Mouse (Mus musculus): Measurements from ENCODE around the gene Cemip.
"Not testable (repeated sequence)": the region's sequence is repeated elsewhere in the genome, so short reads cannot be mapped to it uniquely, and the experiment has no call there.

Gene Cemip

DNA sequence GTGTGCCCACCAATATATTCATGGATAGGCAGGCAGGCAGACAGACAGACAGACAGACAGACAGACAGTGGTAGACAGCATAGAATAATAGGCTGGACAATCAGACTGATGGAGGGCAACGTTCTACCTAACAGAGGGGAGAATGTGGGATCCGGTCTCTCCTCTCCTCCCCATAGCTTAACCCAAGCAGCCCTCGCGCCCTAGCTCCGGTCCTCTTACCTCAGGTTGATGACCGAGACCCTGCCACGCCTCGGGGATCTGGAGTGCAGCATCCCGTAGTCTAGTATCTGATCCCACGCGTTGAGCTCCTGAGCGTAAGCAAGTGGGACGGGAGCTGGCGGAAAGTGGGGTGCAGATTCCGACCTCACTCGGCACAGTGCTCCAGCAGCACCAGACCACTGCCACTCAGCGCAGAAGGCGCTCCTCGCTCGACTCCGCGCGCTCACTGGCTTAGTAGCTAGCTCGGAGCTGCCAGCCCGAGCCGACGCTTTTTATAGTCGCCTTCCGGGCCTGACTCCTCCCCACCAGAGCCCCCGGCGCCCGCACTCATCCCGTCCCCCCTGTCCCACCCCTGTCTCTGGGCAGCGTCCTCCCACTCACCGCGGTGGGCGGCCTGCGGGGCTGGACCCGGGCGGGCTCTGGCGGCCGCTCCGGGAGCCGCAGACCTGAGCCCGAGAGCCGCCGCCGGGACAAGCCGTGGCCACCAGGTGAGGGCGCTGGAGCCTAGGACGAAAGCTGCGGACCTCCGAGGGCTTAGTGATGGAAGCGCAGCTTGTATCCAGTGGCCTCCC is at the start of gene Cemip:
Gene Cemip, minus strand, starts transcription at position 464 of the 791 bp plus-strand sequence.
- DNase-seq: peak; percentile 93

GRCm38 (mm10) chr7:84132704-84133103 is 46.4 kb upstream of the Cemip start:
- peak; percentile 81 for DNase-seq

DNA sequence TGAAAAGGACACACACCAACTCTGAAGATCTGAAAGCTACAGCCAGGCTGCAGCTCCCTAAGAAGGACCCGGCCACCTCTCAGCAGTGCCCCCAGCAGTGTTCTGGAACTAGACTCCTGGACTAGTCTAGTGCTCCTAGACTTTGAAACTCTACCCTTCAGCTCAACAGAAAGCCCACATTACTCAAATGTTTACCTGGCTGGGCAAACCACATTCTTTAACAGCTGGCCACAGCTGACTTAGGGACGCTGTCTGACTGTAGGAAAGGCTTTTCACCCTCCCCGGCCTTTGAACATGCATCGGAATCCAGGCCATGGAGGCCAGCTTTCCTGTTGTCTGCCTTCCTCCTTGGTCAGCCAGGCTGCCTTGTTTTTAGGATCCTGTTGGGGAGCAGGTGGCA is 45.4 kb upstream of the Cemip start:
- DNase-seq: no peak

GRCm38 (mm10) chr7:84128661-84129060 is 42.4 kb upstream of the Cemip start:
- peak; percentile 77 for DNase-seq

DNA sequence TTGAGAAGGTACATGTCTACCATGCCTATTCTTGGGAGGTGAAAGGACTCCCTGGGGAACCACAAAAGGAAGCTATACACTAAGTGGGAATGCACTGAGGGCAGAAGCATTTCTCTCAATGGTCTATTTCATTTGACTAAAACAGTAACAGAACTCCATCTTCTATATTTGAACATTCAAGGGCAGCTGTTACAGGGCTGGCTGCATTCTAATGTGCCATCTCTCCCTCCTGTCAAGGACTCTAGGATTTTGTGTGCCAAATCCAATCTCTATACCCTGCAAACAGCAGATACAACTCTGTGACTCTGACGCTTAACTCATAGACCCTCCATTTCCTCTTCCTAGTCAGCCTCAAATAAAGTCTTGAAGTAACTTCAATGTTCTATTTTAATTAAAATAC is 39.4 kb upstream of the Cemip start:
- no peak for DNase-seq

DNA sequence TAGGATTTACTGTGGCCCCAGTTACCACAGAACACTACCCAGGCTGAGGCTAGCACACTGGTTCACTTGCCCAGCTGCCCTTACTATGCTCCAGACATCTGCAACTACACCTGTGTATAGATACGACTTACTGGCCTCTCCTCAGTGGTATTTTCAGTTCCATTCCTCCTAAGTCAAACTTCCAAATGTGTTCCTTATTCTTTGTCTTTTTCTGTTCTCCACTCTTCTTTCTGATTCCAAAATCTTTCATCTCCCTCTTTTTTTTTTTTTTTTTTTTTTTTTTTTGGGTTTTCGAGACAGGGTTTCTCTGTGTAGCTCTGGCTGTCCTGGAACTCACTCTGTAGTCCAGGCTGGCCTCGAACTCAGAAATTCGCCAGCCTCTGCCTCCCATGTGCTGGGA is 37.3 kb upstream of the Cemip start:
- DNase-seq: not testable (repeated sequence)

DNA sequence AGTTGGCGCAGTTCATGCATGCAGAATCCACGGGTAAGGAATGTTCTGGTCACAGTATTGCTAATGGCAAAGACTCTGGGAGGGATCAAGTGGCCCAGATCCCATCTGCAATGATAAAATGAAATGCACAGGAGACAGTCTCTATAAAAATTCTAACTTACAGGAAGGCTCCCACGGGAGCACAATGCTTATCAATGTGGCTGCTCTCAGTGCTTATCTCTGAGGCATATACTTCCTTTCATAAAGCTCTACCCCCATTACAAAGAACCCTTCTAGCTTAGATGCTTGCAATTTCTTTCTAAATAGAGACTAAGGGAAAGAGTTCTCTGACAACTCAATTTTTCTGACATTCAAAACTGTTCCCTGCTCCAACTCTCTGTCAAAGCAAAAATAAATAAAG is 35.5 kb upstream of the Cemip start:
- DNase-seq: no peak

GRCm38 (mm10) chr7:84120142-84120760 is 33.9 kb upstream of the Cemip start:
- DNase-seq: no peak

DNA sequence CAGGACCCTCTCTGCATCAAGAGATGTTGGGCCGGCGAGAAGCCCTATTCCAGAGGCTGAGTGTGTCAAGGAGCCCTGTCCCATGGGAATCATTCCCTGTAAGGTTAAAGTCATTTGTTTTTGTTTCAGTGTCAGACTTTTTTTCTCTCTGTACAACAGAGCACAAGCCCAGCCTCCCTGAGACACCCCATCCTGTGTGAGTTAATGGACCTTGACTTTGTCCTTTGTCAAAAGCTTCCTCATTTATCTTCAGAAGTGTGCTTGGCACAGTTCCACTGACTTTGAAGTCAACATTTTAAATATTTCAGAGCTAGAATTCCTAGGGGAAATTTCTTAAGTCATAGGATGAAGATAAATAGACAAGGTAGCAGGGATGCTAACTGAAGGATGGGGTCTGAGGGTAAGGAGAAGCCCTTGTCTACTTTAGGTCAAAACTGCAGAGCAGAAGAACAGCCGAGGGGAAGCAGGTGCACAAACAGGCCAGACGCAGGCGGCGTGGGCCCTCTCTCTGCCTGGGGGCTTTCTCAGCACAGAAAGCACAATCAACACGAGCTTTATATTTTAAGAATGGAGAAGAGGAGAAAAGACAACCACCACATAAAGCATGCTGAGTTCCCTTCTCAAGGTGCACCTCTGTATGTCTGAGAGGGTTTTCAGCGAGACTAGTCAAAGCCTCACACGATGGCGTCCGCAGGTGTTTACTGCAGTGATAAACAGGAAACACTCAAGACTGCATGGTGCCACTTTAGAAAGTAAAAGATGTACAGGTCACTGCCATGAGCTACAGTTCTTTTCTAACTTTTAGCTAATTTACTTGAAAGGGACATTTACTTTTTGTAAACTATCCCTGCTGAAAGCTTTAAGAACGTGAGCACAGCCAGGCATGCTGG is 33.2 kb upstream of the Cemip start:
- DNase-seq: no peak

GRCm38 (mm10) chr7:84117543-84118122 is 31.3 kb upstream of the Cemip start:
- DNase-seq: no peak

DNA sequence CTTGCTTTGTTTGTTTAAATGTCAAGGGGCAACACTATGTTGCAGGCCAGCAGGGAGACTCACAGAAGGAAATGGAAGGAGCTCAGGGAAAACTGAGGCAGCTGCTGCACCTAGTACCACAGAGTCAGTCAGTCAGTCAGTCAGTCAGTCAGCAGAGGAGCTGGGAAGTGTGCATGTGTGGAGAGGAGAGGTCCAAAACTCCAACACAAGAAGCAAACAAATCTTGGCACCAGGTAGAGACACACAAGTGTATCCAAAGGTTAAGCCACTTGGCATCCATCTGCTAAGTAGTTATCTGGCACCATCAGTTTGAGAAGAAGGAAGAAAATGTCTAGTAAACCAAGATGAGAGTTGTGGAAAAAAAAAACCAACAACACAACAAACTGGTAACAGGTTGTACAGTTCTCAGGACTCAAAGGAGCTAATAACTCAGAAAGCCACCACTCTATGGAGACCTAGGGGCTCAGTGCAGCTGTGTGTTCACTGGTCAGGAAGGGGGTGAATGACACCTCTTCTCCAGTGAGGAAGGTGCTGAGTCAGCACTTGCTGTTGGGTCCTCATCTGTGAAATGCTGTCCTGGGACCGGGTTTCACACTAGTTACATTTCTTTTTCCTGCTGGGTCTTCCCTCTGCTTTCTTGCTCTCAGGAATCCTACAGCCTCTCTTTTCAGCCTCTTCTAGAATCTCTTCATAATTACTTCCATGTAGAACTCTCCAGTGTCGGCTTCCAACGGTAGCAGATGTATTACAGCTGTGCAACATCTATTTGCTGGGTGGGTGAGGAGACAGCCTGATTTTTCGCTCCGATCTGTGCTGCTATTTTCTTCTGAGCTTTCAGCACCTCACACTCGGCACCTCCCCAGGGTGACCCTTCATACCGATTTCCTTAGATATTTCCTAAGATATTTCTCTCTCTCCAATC is 30.6 kb upstream of the Cemip start:
- DNase-seq: no peak

DNA sequence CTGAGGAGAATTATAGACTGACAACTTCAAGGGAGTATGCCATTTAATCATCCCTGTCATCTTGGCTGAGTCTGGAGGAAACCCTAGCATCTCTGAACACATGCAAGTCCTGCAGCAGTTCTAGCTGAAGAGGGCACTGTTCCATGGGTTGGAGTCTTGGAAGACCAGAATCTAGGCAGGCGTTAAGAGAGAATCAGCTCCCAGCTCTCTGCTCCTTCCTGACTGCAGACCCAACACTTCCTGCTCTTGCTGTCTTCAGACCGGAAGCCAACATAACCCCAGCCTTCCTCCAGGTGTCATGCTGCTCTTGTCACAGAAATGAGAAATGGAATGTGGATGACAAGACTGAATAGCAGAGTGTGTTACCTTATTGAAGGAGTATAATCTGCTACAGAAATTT is 29.1 kb upstream of the Cemip start:
- peak; percentile 46 for DNase-seq

DNA sequence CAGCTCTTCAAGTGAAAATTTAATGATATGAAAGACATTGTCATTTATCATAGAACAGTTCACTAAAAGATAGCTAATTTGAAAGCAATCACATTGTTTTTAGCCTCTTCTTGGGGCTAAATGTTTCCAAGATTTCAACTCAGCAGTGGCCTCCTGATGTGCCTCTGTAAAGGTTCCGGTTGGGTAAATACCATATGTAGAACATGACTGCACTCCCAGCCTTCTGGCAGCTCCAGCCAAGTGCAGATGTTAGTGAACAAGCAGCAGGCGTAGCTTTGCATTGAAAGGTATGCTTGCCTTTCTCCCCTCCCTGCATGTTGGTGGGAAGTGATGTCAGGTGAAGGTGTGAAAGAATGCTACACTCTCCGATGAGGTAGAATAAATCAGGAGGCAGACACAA is 28.5 kb upstream of the Cemip start:
- DNase-seq: no peak

DNA sequence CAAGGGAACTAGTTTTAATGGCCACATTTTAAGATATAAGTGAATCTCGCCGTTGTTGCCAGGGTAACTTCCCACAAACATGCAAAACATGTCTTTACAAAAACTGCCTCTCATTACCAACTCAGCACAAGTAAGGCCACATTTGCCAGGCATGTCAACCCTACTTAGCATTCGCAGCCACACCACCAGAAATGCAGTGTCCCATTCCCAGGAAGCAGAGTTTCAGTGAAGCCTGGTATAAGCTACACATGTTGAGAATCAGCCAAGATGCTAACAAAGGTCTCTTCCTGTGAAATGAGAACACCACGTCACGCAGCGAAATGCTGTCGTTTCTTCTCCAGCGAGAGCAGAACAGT is 26.7 kb upstream of the Cemip start:
- DNase-seq: no peak

DNA sequence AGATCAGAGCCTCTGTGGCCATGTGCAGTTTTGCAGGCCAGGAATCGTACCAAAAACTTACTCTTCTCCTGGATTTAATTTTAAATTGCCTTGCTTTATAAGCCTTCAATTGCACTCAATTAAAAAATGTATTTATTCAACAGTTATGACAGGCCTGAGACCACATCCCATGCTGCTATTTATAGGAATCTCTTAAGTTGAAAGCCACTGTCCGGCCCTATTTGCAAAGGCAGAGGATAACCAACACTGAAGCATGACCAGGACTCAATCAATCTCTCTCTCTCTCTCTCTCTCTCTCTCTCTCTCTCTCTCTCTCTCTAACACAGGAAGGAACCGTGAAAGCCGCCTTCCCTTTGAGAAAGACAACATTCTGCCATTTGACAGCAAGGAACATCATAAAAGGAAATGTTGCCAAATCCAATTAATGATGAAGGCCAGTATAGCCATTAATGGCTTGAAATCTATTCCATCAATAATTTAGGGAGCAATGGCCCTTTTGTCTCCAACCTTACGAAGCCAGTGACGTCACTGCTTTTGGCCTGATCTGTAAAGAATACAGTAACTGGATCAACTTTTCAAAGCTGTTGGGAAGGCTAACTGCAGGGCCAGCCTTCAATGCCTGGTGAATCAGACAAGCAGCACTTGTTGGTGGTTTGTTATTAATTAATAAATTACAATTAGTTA is 26.2 kb upstream of the Cemip start:
- DNase-seq: no peak

DNA sequence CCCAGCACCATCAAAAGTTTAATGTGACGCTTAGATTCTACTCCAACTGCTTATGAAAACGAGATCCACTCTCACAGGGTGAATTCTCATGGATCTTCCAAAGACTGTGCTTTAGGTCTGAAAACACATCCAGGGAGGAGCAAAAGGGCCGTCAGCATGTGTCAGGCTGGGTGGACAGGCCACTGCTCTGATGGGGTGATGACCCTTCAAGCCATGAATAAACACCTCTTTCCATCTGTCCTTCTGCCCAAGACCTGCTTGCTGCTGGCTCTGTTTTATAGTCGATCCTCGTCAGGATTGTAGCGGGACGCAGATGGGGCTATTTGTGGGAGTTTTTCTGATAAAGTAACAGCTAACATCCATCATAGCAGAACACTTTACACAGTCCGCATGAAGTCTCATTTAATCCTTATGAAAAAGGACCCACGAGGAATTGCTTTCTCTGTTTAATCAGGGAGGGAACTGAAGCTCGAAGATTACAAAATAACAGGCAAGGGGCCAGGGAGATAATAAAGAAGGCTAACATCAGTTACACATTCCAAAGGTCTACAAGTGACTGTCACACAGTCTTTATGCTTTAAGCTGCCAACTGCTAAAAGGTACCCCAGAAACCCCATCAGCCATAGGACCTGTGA is 25.5 kb upstream of the Cemip start:
- DNase-seq: no peak

DNA sequence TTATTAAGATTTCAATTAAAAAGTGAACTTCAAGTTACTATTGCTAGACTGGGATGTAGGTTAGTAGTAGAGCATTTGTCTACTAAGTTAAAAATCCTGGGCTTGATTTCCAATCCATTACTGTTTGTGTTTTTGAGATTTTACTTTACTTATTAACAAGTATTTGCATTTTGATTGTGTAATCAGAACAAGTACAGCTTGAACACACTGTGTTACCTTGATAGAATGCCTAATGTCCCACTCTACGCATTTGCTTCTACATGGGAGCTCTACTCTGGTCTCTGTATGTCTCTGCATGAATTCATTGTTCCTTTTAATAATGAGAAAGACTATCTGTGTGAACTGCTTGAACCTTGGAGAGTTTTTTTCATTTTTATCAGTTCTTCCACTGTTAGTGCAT is 20.6 kb upstream of the Cemip start:
- no peak for DNase-seq

DNA sequence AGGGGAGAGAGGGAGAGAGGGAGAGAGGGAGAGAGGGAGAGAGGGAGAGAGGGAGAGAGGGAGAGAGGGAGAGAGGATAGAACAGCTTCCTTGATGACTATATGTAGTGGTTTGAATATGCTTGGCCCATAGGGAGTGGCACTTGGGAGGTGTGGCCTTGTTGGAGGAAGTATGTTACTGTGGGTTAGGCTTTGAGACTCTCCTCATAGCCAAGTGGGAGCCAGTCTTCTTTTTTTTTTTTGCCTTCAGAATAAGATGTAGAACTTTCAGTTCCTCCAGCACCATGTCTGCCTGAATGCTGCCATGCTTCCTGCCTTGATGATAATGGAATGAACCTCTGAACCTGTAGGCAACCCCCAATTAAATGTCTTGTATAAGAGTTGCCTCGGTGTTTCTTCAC is 16.3 kb upstream of the Cemip start:
- no peak for DNase-seq

DNA sequence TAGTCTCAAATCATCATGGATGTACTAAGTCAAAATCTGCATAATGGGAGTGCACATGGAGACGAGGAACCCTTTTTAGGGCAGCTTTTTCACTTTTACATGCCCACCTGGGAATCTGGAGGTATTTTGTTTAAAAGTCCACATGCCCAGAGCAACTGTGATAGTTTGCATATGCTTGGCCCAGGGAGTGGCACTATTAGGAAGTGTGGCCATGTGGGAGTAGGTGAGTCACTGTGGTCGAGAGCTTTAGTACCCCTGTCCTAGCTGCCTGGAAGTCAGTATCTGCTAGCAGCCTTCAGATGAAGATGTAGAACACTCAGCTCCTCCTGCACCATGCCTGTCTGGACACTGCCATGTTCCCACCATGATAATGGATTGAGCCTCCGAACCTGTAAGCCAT is 14.4 kb upstream of the Cemip start:
- DNase-seq: no peak

- no peak for DNase-seq
These were observed 11.8 kb upstream of the Cemip start for GRCm38 (mm10) chr7:84098098-84098497.

- peak; percentile 64 for DNase-seq
These were observed 10.2 kb upstream of the Cemip start for GRCm38 (mm10) chr7:84096501-84096900.

All from lung, postnatal 10 days (tissue).